Mouse (Mus musculus) right cerebral cortex, postnatal 25 days (tissue): Measurements from ENCODE around the gene Ddx46.

Experiments used
- DNase-seq: peaks from one replicate; pipeline ENCODE4 v3.0.0; 2022

Ddx46 gene

GRCm38 (mm10) chr13:55727120-55727838, 92.5 kb downstream of the Ddx46 start, which contains the start of gene Pcbd2:
TSS of gene Pcbd2 (plus strand) at chr13:55727368.
- peak; percentile 86 for DNase-seq

- peak; percentile 50 for DNase-seq
These were observed 93.0 kb downstream of the Ddx46 start for GRCm38 (mm10) chr13:55727839-55728238.

DNA sequence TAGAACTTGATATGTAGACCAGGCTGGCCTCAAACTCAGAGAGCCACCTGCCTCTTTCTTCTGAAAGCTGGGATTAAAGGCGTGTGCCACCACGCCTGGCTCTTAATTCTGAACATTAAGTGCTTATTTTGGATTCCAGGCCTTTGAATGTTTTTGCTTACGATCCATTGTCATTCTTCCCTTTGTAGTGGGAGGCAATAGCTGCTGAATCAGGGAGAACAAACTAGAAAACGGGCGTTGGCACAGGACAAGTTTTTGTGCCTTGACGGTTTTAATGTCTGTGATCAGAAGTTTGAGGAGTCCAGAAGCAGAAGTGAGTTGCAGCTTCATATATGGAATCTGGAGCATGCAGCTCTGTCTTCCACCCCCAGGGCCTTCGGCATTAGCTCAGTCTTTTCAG, 95.9 kb downstream of the Ddx46 start:
- no peak for DNase-seq
